Mouse (Mus musculus) G1E (cell line): ENCODE data around the gene Bicral. TPM values are rescaled to one million over a fixed set of nuclear protein-coding genes. Genes with fewer than 3 reads are reported as not detected.

ENCODE experiments used
- ATAC-seq: 2 replicates; pipeline ENCODE4 v1.8.0; 2016; ENCODE audit warnings: mild to moderate bottlenecking; ENCODE audit not compliant: insufficient number of reproducible peaks, poor library complexity, low FRiP score, severe bottlenecking; ENCODE audit errors: extremely low read depth
- DNase-seq: peaks from one replicate; pipeline ENCODE4 v3.0.0; 2012; ENCODE audit warnings: low spot score
- H3K27me3 ChIP-seq: 2 replicates; pipeline ENCODE4 v1.6.1; 2012; ENCODE audit warnings: mild to moderate bottlenecking, low read length, inconsistent platforms; ENCODE audit not compliant: insufficient read depth
- H3K36me3 ChIP-seq: replicated peaks from 2 replicates; pipeline ENCODE3; 2012; ENCODE audit warnings: mild to moderate bottlenecking, inconsistent platforms
- H3K4me1 ChIP-seq: 2 replicates; pipeline ENCODE4 v1.6.1; 2012; ENCODE audit warnings: low read depth, low read length, inconsistent platforms, mixed read lengths; ENCODE audit not compliant: insufficient read depth
- H3K4me3 ChIP-seq: 2 replicates; pipeline ENCODE4 v1.5.1; 2012; ENCODE audit warnings: low read depth, mild to moderate bottlenecking, inconsistent platforms, low read length, moderate library complexity, mixed read lengths
- H3K9me3 ChIP-seq: replicated peaks from 2 replicates; pipeline ENCODE4 v1.6.1; 2012; ENCODE audit warnings: inconsistent platforms
- CTCF ChIP-seq: IDR thresholded peaks from 2 replicates; pipeline ENCODE4 v1.5.1; 2012; ENCODE audit warnings: low read depth, low read length, inconsistent platforms, mixed read lengths
- GATA1 ChIP-seq: IDR thresholded peaks from 2 replicates; pipeline ENCODE4 v1.6.1; 2012; ENCODE audit warnings: borderline replicate concordance, low read length, inconsistent platforms, mixed read lengths
- GATA2 ChIP-seq: IDR thresholded peaks from 2 replicates; pipeline ENCODE4 v1.6.1; 2012; ENCODE audit warnings: low read depth, low read length, inconsistent platforms, borderline replicate concordance
- POLR2AphosphoS5 ChIP-seq: IDR thresholded peaks from 2 replicates; pipeline ENCODE4 v1.6.1; 2012; ENCODE audit warnings: low read depth, low read length, inconsistent platforms; ENCODE audit not compliant: insufficient replicate concordance
- TAL1 ChIP-seq: conservative IDR thresholded peaks from 2 replicates; pipeline ENCODE4 v1.6.1; 2012; ENCODE audit warnings: low read depth, low read length, inconsistent platforms, mixed read lengths
- polyA plus RNA-seq: library from polyadenylated mRNA; stranded (reverse); fragments of >175 nt; gene quantifications from 2 replicates; pipeline ENCODE4 v1.2.3, GENCODE M21; 2012
- total RNA-seq, 2 experiments: library from RNA; stranded (forward) in 1 of 2; stranded (reverse) in 1 of 2; fragments of 200-1000 nt in 1 of 2; fragments of >200 nt in 1 of 2; fragmentation: Nextera tagmentation in 1 of 2; gene quantifications; 2 replicates each; pipeline ENCODE4 v1.2.3; 2014 to 2017

Gene Bicral
- total RNA-seq (2014; fragmentation: Nextera tagmentation) (34.4 and 41.2 TPM in 2 replicates), total RNA-seq (2017) (9.2 and 13.4 TPM in 2 replicates), polyA plus RNA-seq (10.7 and 12.9 TPM in 2 replicates)

DNA sequence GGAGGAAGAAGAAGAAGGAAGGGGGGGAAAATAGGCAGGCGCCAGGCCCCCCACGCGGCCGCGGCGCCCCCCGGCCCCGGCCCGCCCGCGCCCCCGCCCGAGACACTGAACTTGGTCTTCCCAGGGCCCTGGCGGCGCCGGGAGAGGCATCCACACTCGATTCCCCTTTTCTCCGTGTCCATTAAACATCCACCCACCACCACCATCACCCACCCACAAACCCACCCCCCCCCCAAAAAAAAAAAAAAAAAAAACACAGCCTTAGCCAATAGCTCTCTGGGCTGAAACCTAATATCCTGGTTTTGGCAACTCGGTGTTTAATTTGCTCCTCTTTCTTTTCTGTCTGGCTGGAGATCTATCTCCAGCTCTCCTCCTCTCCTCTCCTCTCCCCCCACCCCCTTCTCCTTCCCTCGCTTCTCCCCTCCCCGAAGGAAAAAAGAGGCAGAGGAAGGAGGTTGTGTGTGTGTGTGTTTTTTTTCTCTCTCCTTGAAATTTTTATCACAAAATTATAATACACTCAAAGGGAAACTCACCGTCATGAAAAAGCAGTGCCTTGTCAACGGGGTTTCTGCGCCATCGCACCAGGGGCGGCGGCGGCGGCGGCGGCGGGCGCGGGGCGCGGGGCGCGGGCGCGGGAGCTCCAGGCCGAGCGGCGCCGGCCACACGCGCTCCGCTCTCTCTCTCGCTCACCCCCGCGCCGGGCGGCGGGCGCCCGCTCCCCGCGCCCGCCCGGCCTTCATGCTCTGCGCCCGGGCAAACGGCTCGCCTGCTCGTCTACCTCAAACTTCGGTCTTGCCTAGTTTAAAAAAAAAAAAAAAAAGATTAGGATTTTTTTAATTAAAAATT, at the start of gene Bicral:
Bicral (minus strand) TSS at position 580 of the 846 bp plus-strand sequence.
- H3K4me1 ChIP-seq, result peaks cover 28% of the 10 kb centered on the region
- H3K27me3 ChIP-seq, result no peaks in the 10 kb centered on the region
- no peaks in the 10 kb centered on the region for H3K9me3 ChIP-seq
- DNase-seq, result peak; percentile 61
- TF ChIP-seq POLR2AphosphoS5 (no peak), CTCF (no peak), TAL1 (no peak), GATA1 (no peak), GATA2 (no peak)
- peak within 1 kb of the TSS; percentile 84 for H3K4me3 ChIP-seq
- ATAC-seq, result 0 out of 2 replicates have a peak, but pooled peaks have one; percentile 5
- H3K36me3 ChIP-seq, result peaks cover 17% of the 10 kb centered on the region

- TF ChIP-seq TAL1 (no peak), CTCF (peak; percentile 95)
- peaks cover 7% of the 10 kb centered on the region for H3K27me3 ChIP-seq
- H3K36me3 ChIP-seq, result no peaks in the 10 kb centered on the region
- 0 out of 2 replicates have a peak, but pooled peaks cover 2% of the 10 kb centered on the region for H3K9me3 ChIP-seq
- peaks cover 5% of the 10 kb centered on the region; the same call in 1 of the 2 replicates for H3K4me1 ChIP-seq
- peak; percentile 40 for ATAC-seq
- H3K4me3 ChIP-seq, result no peak overlapping the region
- peak; percentile 69 for DNase-seq
These were observed 45.7 kb upstream of the Bicral start for GRCm38 (mm10) chr17:46903876-46904490.

GRCm38 (mm10) chr17:46900941-46901340, 42.7 kb upstream of the Bicral start:
- no peak for ATAC-seq
- 0 out of 2 replicates have a peak, but pooled peaks cover 2% of the 10 kb centered on the region for H3K9me3 ChIP-seq
- no peaks in the 10 kb centered on the region for H3K36me3 ChIP-seq

DNA sequence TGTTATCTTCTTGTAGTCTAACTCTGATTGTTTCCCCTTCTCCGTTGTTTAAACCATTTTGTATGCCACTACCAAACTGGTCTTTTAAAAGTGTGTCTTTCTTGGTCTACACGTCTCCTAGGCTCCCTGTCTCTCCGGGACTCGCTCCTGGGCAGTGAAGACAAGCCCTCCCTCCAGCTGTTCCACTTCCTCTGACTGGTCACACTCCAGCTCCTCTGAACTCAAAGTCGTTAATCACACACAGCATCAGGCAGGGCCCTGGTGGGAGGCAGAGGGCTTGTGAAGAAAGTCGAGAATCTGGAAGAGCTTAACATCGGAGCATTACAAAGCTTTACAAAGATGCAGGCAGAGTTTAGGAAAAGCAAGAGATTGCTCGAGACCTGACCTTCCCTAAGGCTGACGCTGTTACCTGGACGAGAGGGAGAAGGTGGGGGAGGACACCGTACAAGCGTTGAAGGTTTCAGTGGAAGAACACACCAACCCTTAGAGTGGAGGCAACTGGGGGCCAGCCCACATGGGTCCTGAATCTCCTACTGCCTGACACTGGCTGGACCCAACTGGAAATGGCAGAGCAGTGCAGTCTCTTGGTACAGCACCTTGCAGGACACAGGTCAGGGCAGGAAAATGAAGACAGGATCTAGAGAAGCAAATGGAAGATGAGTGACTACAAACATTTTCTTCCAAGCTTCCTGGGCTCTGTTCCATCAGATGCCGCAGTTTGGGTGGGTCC, 39.1 kb upstream of the Bicral start:
- no peak for TF ChIP-seq CTCF
- TF ChIP-seq TAL1, result no peak
- TF ChIP-seq GATA1, result no peak
- no peak for TF ChIP-seq POLR2AphosphoS5
- no peak for TF ChIP-seq GATA2
- H3K27me3 ChIP-seq, result peaks cover 12% of the 10 kb centered on the region; the same call in 1 of the 2 replicates

More at GRCm38 (mm10) chr17:46900941-46901340, 42.7 kb upstream of the Bicral start:
- Histone ChIP-seq H3K4me3 (no peak overlapping the region), H3K27me3 (peaks cover 12% of the 10 kb centered on the region), H3K4me1 (peaks cover 11% of the 10 kb centered on the region; the same call in 1 of the 2 replicates)
- no peak for DNase-seq
- TF ChIP-seq POLR2AphosphoS5 (no peak), CTCF (no peak), TAL1 (no peak), GATA1 (no peak), GATA2 (no peak)

GRCm38 (mm10) chr17:46895426-46895825, 37.1 kb upstream of the Bicral start:
- H3K4me3 ChIP-seq, result no peak overlapping the region
- H3K4me1 ChIP-seq, result peaks cover 37% of the 10 kb centered on the region
- no peak for DNase-seq
- H3K27me3 ChIP-seq, result peaks cover 5% of the 10 kb centered on the region; the same call in 1 of the 2 replicates
- TF ChIP-seq CTCF (no peak), POLR2AphosphoS5 (no peak), GATA2 (no peak), TAL1 (no peak), GATA1 (no peak)
- peaks cover 29% of the 10 kb centered on the region for H3K36me3 ChIP-seq
- ATAC-seq, result no peak
- 0 out of 2 replicates have a peak, but pooled peaks cover 2% of the 10 kb centered on the region for H3K9me3 ChIP-seq

More for the DNA sequence above, 39.1 kb upstream of the Bicral start:
- peaks cover 16% of the 10 kb centered on the region for H3K36me3 ChIP-seq
- no peak overlapping the region for H3K4me3 ChIP-seq
- no peak for DNase-seq
- no peak for ATAC-seq
- 0 out of 2 replicates have a peak, but pooled peaks cover 2% of the 10 kb centered on the region for H3K9me3 ChIP-seq
- peaks cover 21% of the 10 kb centered on the region for H3K4me1 ChIP-seq
